Mouse (Mus musculus): ENCODE measurements around the gene Klhdc8a.
"Not testable (repeated sequence)": the region's sequence is repeated elsewhere in the genome, so short reads cannot be mapped to it uniquely, and the experiment has no call there.

Gene Klhdc8a

GRCm38 (mm10) chr1:132298425-132298800 lies at the start of gene Klhdc8a:
Gene Klhdc8a, plus strand, starts transcription at chr1:132298626.
- DNase-seq (ENCODE audit: extremely low spot score) = peak; percentile 67

GRCm38 (mm10) chr1:132254467-132254866 lies 44.0 kb upstream of the Klhdc8a start:
- DNase-seq (ENCODE audit: extremely low spot score) = no peak

- no peak for DNase-seq (ENCODE audit: extremely low spot score)
Observed at GRCm38 (mm10) chr1:132260331-132260730, 38.1 kb upstream of the Klhdc8a start.

- no peak for DNase-seq (ENCODE audit: extremely low spot score)
Observed at GRCm38 (mm10) chr1:132261058-132261457, 37.4 kb upstream of the Klhdc8a start.

- no peak for DNase-seq (ENCODE audit: extremely low spot score)
Observed at GRCm38 (mm10) chr1:132263618-132264017, 34.8 kb upstream of the Klhdc8a start.

- no peak for DNase-seq (ENCODE audit: extremely low spot score)
Observed at GRCm38 (mm10) chr1:132264577-132264976, 33.8 kb upstream of the Klhdc8a start.

- no peak for DNase-seq (ENCODE audit: extremely low spot score)
Observed at GRCm38 (mm10) chr1:132265211-132265859, 33.1 kb upstream of the Klhdc8a start.

- no peak for DNase-seq (ENCODE audit: extremely low spot score)
Observed at GRCm38 (mm10) chr1:132265936-132266335, 32.5 kb upstream of the Klhdc8a start.

GRCm38 (mm10) chr1:132266791-132267557 lies 31.5 kb upstream of the Klhdc8a start:
- DNase-seq (ENCODE audit: extremely low spot score) = no peak

GRCm38 (mm10) chr1:132267959-132268358 lies 30.5 kb upstream of the Klhdc8a start:
- no peak for DNase-seq (ENCODE audit: extremely low spot score)

GRCm38 (mm10) chr1:132268418-132269060 lies 29.9 kb upstream of the Klhdc8a start:
- no peak for DNase-seq (ENCODE audit: extremely low spot score)

- DNase-seq (ENCODE audit: extremely low spot score) = no peak
Observed at GRCm38 (mm10) chr1:132271237-132271636, 27.2 kb upstream of the Klhdc8a start.

GRCm38 (mm10) chr1:132276694-132277093 lies 21.7 kb upstream of the Klhdc8a start:
- no peak for DNase-seq (ENCODE audit: extremely low spot score)

GRCm38 (mm10) chr1:132277124-132277523 lies 21.3 kb upstream of the Klhdc8a start:
- DNase-seq (ENCODE audit: extremely low spot score) = no peak

GRCm38 (mm10) chr1:132280636-132281035 lies 17.8 kb upstream of the Klhdc8a start:
- not testable (repeated sequence) for DNase-seq (ENCODE audit: extremely low spot score)

- DNase-seq (ENCODE audit: extremely low spot score) = peak; percentile 34
Observed at GRCm38 (mm10) chr1:132281523-132282176, 16.8 kb upstream of the Klhdc8a start.

GRCm38 (mm10) chr1:132282177-132282536 lies 16.3 kb upstream of the Klhdc8a start:
- DNase-seq (ENCODE audit: extremely low spot score) = no peak

GRCm38 (mm10) chr1:132283018-132283417 lies 15.4 kb upstream of the Klhdc8a start:
- no peak for DNase-seq (ENCODE audit: extremely low spot score)

- DNase-seq (ENCODE audit: extremely low spot score) = no peak
Observed at GRCm38 (mm10) chr1:132286735-132287134, 11.7 kb upstream of the Klhdc8a start.

- DNase-seq (ENCODE audit: extremely low spot score) = no peak
Observed at GRCm38 (mm10) chr1:132287445-132287844, 11.0 kb upstream of the Klhdc8a start.

- DNase-seq (ENCODE audit: extremely low spot score) = no peak
Observed at GRCm38 (mm10) chr1:132287991-132288451, 10.4 kb upstream of the Klhdc8a start.

- DNase-seq (ENCODE audit: extremely low spot score) = no peak
Observed at GRCm38 (mm10) chr1:132289965-132290364, 8.5 kb upstream of the Klhdc8a start.

Data from embryo, embryonic 9.5 days (tissue).